Mouse (Mus musculus): Measurements from ENCODE around the gene Tppp2.
"Not testable (repeated sequence)": the region's sequence is repeated elsewhere in the genome, so short reads cannot be mapped to it uniquely, and the experiment has no call there.

Gene Tppp2

GRCm38 (mm10) chr14:51912391-51913061 is 5.7 kb upstream of the Tppp2 start:
- no peak for DNase-seq (ENCODE audit: low read depth, low spot score)

- no peak for DNase-seq (ENCODE audit: low read depth, low spot score)
Observed at GRCm38 (mm10) chr14:51913062-51913959, 4.9 kb upstream of the Tppp2 start.

- DNase-seq (ENCODE audit: low read depth, low spot score): no peak
Observed at GRCm38 (mm10) chr14:51913960-51914762, 4.1 kb upstream of the Tppp2 start, which contains the start of gene Ndrg2. Gene Ndrg2 (minus strand): TSS chr14:51914158.

- no peak for DNase-seq (ENCODE audit: low read depth, low spot score)
Observed at GRCm38 (mm10) chr14:51915030-51915429, 3.2 kb upstream of the Tppp2 start.

GRCm38 (mm10) chr14:51916539-51916938 is 1.7 kb upstream of the Tppp2 start:
- DNase-seq (ENCODE audit: low read depth, low spot score): no peak

- DNase-seq (ENCODE audit: low read depth, low spot score): no peak
Observed at GRCm38 (mm10) chr14:51918966-51919365, 741 bp downstream of the Tppp2 start.

- DNase-seq (ENCODE audit: low read depth, low spot score): no peak
Observed at GRCm38 (mm10) chr14:51921759-51922570, 3.7 kb downstream of the Tppp2 start.

- no peak for DNase-seq (ENCODE audit: low read depth, low spot score)
Observed at GRCm38 (mm10) chr14:51922571-51922865, 4.3 kb downstream of the Tppp2 start, which contains the start of gene Rnase13. Gene Rnase13 (minus strand): TSS chr14:51922773.

GRCm38 (mm10) chr14:51922910-51923309 is 4.7 kb downstream of the Tppp2 start:
- no peak for DNase-seq (ENCODE audit: low read depth, low spot score)

- no peak for DNase-seq (ENCODE audit: low read depth, low spot score)
Observed at GRCm38 (mm10) chr14:51923492-51923891, 5.3 kb downstream of the Tppp2 start.

- DNase-seq (ENCODE audit: low read depth, low spot score): not testable (repeated sequence)
Observed at GRCm38 (mm10) chr14:51926930-51927329, 8.7 kb downstream of the Tppp2 start.

GRCm38 (mm10) chr14:51929309-51929943 is 11.2 kb downstream of the Tppp2 start:
- no peak for DNase-seq (ENCODE audit: low read depth, low spot score)

GRCm38 (mm10) chr14:51929968-51930367 is 11.7 kb downstream of the Tppp2 start:
- DNase-seq (ENCODE audit: low read depth, low spot score): no peak

- no peak for DNase-seq (ENCODE audit: low read depth, low spot score)
Observed at GRCm38 (mm10) chr14:51930824-51931223, 12.6 kb downstream of the Tppp2 start.

GRCm38 (mm10) chr14:51932092-51933020 is 14.1 kb downstream of the Tppp2 start:
- DNase-seq (ENCODE audit: low read depth, low spot score): no peak

- no peak for DNase-seq (ENCODE audit: low read depth, low spot score)
Observed at GRCm38 (mm10) chr14:51939005-51939404, 20.8 kb downstream of the Tppp2 start.

- no peak for DNase-seq (ENCODE audit: low read depth, low spot score)
Observed at GRCm38 (mm10) chr14:51940944-51941560, 22.8 kb downstream of the Tppp2 start.

- no peak for DNase-seq (ENCODE audit: low read depth, low spot score)
Observed at GRCm38 (mm10) chr14:51941577-51941976, 23.4 kb downstream of the Tppp2 start.

- DNase-seq (ENCODE audit: low read depth, low spot score): no peak
Observed at GRCm38 (mm10) chr14:51942236-51942635, 24.0 kb downstream of the Tppp2 start.
